Mouse (Mus musculus) limb, embryonic 12.5 days (tissue): ENCODE measurements around the gene Slc17a9. TPM values are rescaled to one million over a fixed set of nuclear protein-coding genes. Genes with fewer than 3 reads are reported as not detected.
A peak's percentile ranks its signal among the peaks of the same experiment; 100 is the strongest.

ENCODE experiments used
- ATAC-seq: fragments of 200-750 bp; cut with Nextera tagmentation; 2 replicates; pipeline ENCODE4 v1.8.0; 2017; ENCODE audit warnings: low read depth, moderate TSS enrichment; ENCODE audit not compliant: insufficient number of reproducible peaks, insufficient read depth, low FRiP score, low TSS enrichment
- H3K27ac ChIP-seq: fragments of 300-500 bp; sonication (generic); 2 replicates; pipeline ENCODE4 v1.5.1; 2016; ENCODE audit warnings: mild to moderate bottlenecking, moderate library complexity
- H3K27me3 ChIP-seq: fragments of 300-500 bp; sonication (generic); 2 replicates; pipeline ENCODE4 v1.6.1; 2016; ENCODE audit warnings: mild to moderate bottlenecking, moderate library complexity
- H3K36me3 ChIP-seq: fragments of 300-500 bp; sonication (generic); 2 replicates; pipeline ENCODE4 v1.6.1; 2016; ENCODE audit warnings: mild to moderate bottlenecking, moderate library complexity
- H3K4me1 ChIP-seq: fragments of 300-500 bp; sonication (generic); replicated peaks from 2 replicates; pipeline ENCODE4 v1.6.1; 2016
- H3K4me2 ChIP-seq: fragments of 300-500 bp; sonication (generic); 2 replicates; pipeline ENCODE4 v1.6.1; 2016; ENCODE audit warnings: mild to moderate bottlenecking, moderate library complexity
- H3K4me3 ChIP-seq: fragments of 300-500 bp; sonication (generic); replicated peaks from 2 replicates; pipeline ENCODE4 v1.5.1; 2016; ENCODE audit warnings: mild to moderate bottlenecking
- H3K9ac ChIP-seq: fragments of 300-500 bp; sonication (generic); replicated peaks from 2 replicates; pipeline ENCODE4 v1.6.1; 2016; ENCODE audit warnings: mild to moderate bottlenecking, moderate library complexity
- H3K9me3 ChIP-seq: fragments of 300-500 bp; sonication (generic); 2 replicates; pipeline ENCODE4 v1.6.1; 2016; ENCODE audit warnings: mild to moderate bottlenecking, moderate library complexity
- WGBS: fragments of 180-500 bp; shearing (Covaris S2); methylation state at CpG from one replicate; pipeline ENCODE4 v1.1.7; 2016; 5-methylcytosine and 5-hydroxymethylcytosine counted together
- polyA plus RNA-seq: library from polyadenylated mRNA; unstranded; fragments of >200 nt; fragmentation: Nextera tagmentation; extraction: Ambion mirVana; gene quantifications from 2 replicates; pipeline ENCODE4 v1.2.1, GENCODE M21; 2016

Gene Slc17a9
- polyA plus RNA-seq, 1 experiment from 2014 or later: 0.45 TPM

DNA sequence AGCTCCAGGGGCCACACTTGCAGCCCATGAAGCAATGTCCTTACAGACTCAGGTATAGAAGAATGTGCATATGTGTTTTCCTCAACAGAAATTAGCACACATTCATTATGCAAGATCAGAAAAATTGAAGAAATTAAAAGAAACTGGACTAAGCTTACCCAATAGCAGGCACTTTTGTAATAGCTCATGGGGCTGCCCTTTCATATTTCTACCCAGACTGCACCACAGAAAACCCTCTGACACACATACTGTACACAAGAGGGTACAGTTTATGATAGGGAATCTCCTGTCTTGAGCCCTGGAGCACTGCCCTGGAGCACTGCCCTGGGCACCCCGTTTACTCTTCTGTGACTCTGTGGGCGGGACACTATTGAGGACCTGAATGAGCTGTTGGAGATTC lies 12.9 kb downstream of the Slc17a9 start:
- Histone ChIP-seq H3K4me2 (no peak overlapping the region), H3K4me1 (no peaks in the 10 kb centered on the region), H3K4me3 (no peak overlapping the region), H3K36me3 (no peaks in the 10 kb centered on the region), H3K27me3 (0 out of 2 replicates have a peak, but pooled peaks cover 2% of the 10 kb centered on the region), H3K9ac (no peak overlapping the region), H3K9me3 (no peaks in the 10 kb centered on the region), H3K27ac (no peak overlapping the region)
- WGBS: 72% methylated on average over 2 of the region's 2 CpGs
- ATAC-seq: no peak

- no peak overlapping the region for H3K4me3 ChIP-seq
- no peaks in the 10 kb centered on the region for H3K9me3 ChIP-seq
- H3K4me2 ChIP-seq: no peak overlapping the region
Observed at GRCm38 (mm10) chr2:180740349-180740748, 15.3 kb downstream of the Slc17a9 start.

GRCm38 (mm10) chr2:180741421-180741820 lies 16.4 kb downstream of the Slc17a9 start:
- Histone ChIP-seq H3K4me2 (no peak overlapping the region), H3K9ac (no peak overlapping the region), H3K36me3 (no peaks in the 10 kb centered on the region), H3K4me1 (no peaks in the 10 kb centered on the region), H3K27me3 (no peaks in the 10 kb centered on the region; the same call in 1 of the 2 replicates), H3K4me3 (no peak overlapping the region), H3K27ac (no peak overlapping the region), H3K9me3 (no peaks in the 10 kb centered on the region)
- no peak for ATAC-seq
- 77% methylated on average over 7 of the region's 7 CpGs for WGBS

More at GRCm38 (mm10) chr2:180740349-180740748, 15.3 kb downstream of the Slc17a9 start:
- ATAC-seq: no peak
- 0 out of 2 replicates have a peak, but pooled peaks cover 2% of the 10 kb centered on the region for H3K27me3 ChIP-seq
- WGBS: 23% methylated on average over 3 of the region's 3 CpGs
- no peaks in the 10 kb centered on the region for H3K36me3 ChIP-seq
- no peak overlapping the region for H3K27ac ChIP-seq
- no peaks in the 10 kb centered on the region for H3K4me1 ChIP-seq
- H3K9ac ChIP-seq: no peak overlapping the region

GRCm38 (mm10) chr2:180742820-180743219 lies 17.8 kb downstream of the Slc17a9 start:
- 87% methylated on average over 6 of the region's 6 CpGs for WGBS
- Histone ChIP-seq H3K27ac (no peak overlapping the region), H3K4me1 (no peaks in the 10 kb centered on the region), H3K27me3 (peaks cover 4% of the 10 kb centered on the region), H3K9me3 (no peaks in the 10 kb centered on the region), H3K4me2 (no peak overlapping the region), H3K9ac (no peak overlapping the region), H3K4me3 (no peak overlapping the region), H3K36me3 (no peaks in the 10 kb centered on the region)
- ATAC-seq: no peak

DNA sequence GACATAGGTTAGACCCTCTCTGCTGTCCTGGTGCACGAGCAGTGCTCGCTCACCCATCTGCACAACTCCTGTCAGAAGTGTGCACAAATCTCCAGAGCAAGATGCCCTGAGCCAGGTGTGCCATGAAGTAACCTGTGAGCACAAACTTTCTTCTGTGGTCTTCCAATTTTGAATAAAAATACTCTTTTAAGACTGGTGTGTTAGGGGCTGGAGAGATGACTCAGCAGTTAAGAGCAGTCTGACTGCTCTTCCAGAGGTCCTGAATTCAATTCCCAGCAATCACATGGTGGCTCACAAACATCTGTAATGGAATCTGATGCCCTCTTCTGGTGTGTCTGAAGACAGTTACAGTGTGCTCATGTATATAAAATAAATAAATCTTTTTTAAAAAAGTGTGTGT lies 18.3 kb downstream of the Slc17a9 start:
- Histone ChIP-seq H3K4me3 (no peak overlapping the region), H3K4me1 (no peaks in the 10 kb centered on the region), H3K9ac (no peak overlapping the region), H3K9me3 (no peaks in the 10 kb centered on the region), H3K27me3 (peaks cover 4% of the 10 kb centered on the region), H3K27ac (no peak overlapping the region), H3K36me3 (no peaks in the 10 kb centered on the region), H3K4me2 (no peak overlapping the region)
- no peak for ATAC-seq
- 88% methylated on average over 2 of the region's 2 CpGs for WGBS

DNA sequence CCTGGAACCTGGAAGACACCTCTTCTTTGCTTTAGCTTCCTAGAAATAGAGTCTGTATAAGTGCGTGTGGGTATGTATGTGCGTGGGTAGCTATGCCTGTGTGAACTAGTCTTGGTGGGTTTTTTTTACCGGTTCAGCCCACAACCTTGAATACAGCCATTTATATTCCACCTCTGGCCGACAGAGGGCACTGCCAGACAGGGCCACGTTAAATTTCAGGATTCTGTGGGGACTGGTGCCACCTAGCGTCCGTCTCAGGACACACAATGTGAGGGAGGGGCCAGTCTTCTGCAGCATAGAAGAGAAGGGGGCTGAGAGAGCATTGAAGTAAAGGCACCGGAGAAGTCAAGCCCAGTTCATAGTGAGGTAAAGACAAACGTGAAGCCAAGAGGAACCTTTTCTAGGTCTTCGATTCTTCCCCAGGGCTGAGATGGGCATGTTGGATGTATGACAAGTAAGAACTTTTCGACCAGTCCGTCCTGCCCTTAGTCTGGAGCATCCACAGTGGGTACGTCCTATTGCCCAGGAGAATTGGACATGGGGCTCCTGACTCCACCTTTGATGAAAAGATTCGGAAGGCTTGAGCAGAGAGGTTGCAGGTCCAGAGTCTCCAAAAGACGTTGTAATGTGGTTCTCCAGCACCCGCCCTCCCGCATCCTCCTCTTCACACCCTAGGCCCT lies 20.3 kb downstream of the Slc17a9 start:
- peaks cover 7% of the 10 kb centered on the region for H3K27me3 ChIP-seq
- 37% methylated on average over 17 of the region's 17 CpGs for WGBS

DNA sequence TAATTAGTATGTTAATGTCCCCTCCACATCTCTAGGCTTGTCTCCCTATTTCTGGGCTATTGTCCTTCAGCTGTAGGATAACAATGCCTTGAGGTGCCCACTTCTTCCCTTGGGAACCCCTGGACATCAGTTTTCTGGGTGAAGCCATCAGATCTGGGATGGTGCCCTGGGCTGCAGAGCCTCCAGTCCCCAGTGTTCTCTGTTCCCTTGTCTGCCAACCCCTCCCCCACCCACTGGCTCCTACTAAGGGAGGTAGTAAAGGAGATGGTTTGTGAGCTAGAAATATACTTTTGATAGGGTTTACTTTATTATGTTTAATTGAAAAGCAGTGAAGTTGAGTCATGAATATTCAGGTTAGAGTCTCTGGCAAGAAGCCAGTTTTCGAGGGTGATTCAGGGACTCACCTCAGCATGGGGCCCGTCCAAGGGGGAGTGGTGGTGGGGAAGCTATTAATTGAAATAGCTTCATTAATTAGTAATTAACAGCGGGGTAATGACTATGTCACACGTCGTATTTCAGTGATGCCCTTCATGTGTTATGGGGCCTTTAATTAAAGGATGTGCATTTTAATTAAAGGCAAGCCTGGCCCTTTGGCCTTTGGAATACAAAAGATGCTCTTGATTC lies 21.6 kb downstream of the Slc17a9 start:
- 33% methylated on average over 5 of the region's 5 CpGs for WGBS
- ATAC-seq: no peak
- H3K36me3 ChIP-seq: no peaks in the 10 kb centered on the region

More for the DNA sequence above, 20.3 kb downstream of the Slc17a9 start:
- Histone ChIP-seq H3K4me2 (no peak overlapping the region), H3K4me3 (no peak overlapping the region), H3K36me3 (no peaks in the 10 kb centered on the region), H3K4me1 (no peaks in the 10 kb centered on the region), H3K27ac (no peak overlapping the region), H3K9ac (no peak overlapping the region), H3K9me3 (no peaks in the 10 kb centered on the region)
- no peak for ATAC-seq

DNA sequence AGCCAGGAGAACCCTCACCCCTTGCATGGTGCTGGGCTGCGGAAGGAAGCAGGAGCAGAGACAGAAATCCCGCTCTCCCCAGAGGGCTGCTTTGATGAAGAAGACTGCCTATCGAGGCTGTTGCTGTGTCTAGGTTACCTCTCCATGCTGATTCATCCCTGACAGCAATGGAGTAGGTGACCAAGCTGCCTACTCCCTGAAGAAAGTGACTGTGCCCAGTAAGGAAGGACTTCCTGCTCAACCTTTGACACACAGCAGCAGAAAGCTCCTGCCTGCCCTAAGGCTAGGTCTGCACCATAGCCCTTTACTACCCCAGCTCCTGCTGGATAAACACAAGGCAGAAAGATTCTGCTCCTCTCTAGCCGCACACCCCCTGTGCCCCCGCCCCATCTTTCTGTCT lies 23.8 kb downstream of the Slc17a9 start:
- Histone ChIP-seq H3K4me2 (no peak overlapping the region), H3K4me1 (no peaks in the 10 kb centered on the region), H3K27ac (no peak overlapping the region), H3K27me3 (peaks cover 17% of the 10 kb centered on the region), H3K36me3 (no peaks in the 10 kb centered on the region), H3K4me3 (no peak overlapping the region), H3K9ac (no peak overlapping the region), H3K9me3 (no peaks in the 10 kb centered on the region)
- no peak for ATAC-seq
- WGBS: 57% methylated on average over 5 of the region's 5 CpGs

More for the DNA sequence above, 21.6 kb downstream of the Slc17a9 start:
- H3K4me1 ChIP-seq: no peaks in the 10 kb centered on the region
- H3K9me3 ChIP-seq: no peaks in the 10 kb centered on the region
- peaks cover 7% of the 10 kb centered on the region for H3K27me3 ChIP-seq
- no peak overlapping the region for H3K9ac ChIP-seq
- H3K4me3 ChIP-seq: no peak overlapping the region
- H3K4me2 ChIP-seq: no peak overlapping the region
- no peak overlapping the region for H3K27ac ChIP-seq

- no peaks in the 10 kb centered on the region for H3K4me1 ChIP-seq
- ATAC-seq: peak; percentile 26; the same call in 1 of the 2 replicates
- WGBS: 53% methylated on average over 5 of the region's 5 CpGs
Observed at GRCm38 (mm10) chr2:180754976-180755688, 30.1 kb downstream of the Slc17a9 start.

GRCm38 (mm10) chr2:180755896-180756295 lies 30.8 kb downstream of the Slc17a9 start:
- peak; percentile 56; the same call in 1 of the 2 replicates for ATAC-seq
- Histone ChIP-seq H3K9me3 (no peaks in the 10 kb centered on the region), H3K4me3 (no peak overlapping the region), H3K4me2 (no peak overlapping the region), H3K27ac (no peak overlapping the region), H3K27me3 (peaks cover 32% of the 10 kb centered on the region), H3K4me1 (no peaks in the 10 kb centered on the region), H3K36me3 (no peaks in the 10 kb centered on the region), H3K9ac (no peak overlapping the region)
- WGBS: under 1% methylated on average over 8 of the region's 8 CpGs

More at GRCm38 (mm10) chr2:180754976-180755688, 30.1 kb downstream of the Slc17a9 start:
- no peak overlapping the region for H3K9ac ChIP-seq
- H3K27me3 ChIP-seq: peaks cover 32% of the 10 kb centered on the region
- no peak overlapping the region for H3K27ac ChIP-seq
- no peaks in the 10 kb centered on the region for H3K9me3 ChIP-seq
- no peak overlapping the region for H3K4me3 ChIP-seq
- H3K36me3 ChIP-seq: no peaks in the 10 kb centered on the region
- no peak overlapping the region for H3K4me2 ChIP-seq

GRCm38 (mm10) chr2:180756786-180757185 lies 31.7 kb downstream of the Slc17a9 start:
- H3K4me1 ChIP-seq: no peaks in the 10 kb centered on the region
- H3K27me3 ChIP-seq: peaks cover 39% of the 10 kb centered on the region
- no peak overlapping the region for H3K4me3 ChIP-seq
- H3K9ac ChIP-seq: no peak overlapping the region
- H3K36me3 ChIP-seq: no peaks in the 10 kb centered on the region
- no peak overlapping the region for H3K4me2 ChIP-seq
- ATAC-seq: no peak
- 35% methylated on average over 2 of the region's 2 CpGs for WGBS
- no peaks in the 10 kb centered on the region for H3K9me3 ChIP-seq
- H3K27ac ChIP-seq: no peak overlapping the region
